Mouse (Mus musculus): ENCODE measurements at regions not wholly inside any gene's neighbourhood (a gene's known extent, or its start where the extent isn't known, plus 50 kb on each side); places are given as distances from the start of the nearest gene placed in this dataset.

GRCm38 (mm10) chr2:79087600-79088205 lies 167.5 kb upstream of the Itga4 start:
- DNase-seq: peak; percentile 11

GRCm38 (mm10) chr2:79090273-79090672 lies 165.0 kb upstream of the Itga4 start:
- DNase-seq: no peak

GRCm38 (mm10) chr2:79094298-79094697 lies 160.9 kb upstream of the Itga4 start:
- DNase-seq: no peak

DNA sequence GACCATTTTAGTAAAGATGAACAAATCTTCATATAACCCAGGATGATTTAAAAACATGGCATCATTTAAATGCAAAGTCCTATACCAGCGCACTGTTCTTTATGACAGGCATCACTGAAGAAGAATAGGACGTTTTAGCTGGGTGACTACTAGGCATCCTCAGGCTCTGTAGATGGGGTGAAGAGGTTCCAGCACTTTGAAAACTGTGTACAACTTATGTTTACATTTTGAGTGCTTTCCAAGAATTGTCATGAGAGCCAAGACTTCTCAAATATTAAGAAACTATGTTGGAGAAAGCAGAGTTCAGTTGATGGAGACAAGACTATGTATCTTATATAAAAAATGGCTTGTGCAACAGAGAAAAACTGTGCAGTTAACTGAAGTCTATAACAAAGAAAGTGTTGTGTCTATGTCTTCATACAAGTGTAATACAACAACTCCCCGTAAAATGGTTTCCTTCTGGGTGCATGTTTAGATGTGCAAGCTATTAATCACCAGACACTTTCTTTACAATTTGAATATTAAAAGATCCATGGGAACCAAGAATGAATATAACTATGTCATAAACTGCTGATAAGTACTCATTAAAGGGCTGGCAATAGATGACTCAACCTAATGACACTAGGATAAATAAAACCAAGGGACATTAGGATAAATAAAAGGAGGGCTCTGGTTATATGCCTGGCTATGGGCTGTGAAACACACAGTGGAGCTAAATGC lies 158.5 kb upstream of the Itga4 start:
- DNase-seq: no peak

GRCm38 (mm10) chr2:79099601-79100000 lies 155.6 kb upstream of the Itga4 start:
- no peak for DNase-seq

DNA sequence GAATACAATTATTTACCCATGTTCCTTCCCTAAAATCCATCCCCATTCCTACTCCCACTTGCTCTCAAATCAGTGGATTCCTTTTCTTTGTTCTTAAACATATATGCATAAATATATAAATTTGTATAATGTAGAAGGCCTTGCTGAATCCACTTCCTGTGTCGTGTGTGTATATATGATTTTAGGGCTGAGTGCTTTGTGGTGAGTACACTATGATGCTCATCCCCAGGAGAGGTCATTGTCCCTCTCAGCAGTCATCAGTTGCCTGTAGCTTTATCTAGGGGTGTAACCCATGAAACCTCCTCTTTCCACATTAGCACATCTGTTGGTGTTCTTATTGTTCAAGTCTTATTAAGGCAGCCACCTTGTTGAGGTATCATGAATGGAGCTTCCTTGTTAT lies 143.6 kb upstream of the Itga4 start:
- DNase-seq: no peak

DNA sequence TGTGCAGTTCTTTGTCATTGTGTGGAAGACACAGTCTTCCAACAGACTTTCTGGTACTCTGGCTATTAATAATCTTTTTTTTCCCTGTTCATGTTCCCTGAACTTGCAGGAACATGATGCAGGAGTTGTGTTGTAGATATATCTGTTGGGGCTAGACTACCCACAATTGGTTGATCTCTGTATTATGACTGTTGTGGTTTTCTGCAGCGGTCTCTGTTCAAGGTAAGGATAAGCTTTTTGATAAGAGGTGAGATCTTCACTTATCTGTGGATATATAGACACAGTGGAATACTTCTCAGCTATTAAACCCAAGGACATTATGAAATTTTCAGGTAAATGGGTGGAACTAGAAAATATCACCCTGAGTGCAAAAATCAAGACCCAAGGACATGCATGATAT lies 143.2 kb upstream of the Itga4 start:
- no peak for DNase-seq

GRCm38 (mm10) chr2:79120610-79121345 lies 134.4 kb upstream of the Itga4 start:
- no peak for DNase-seq

GRCm38 (mm10) chr2:79122530-79122929 lies 132.7 kb upstream of the Itga4 start:
- DNase-seq: no peak

- DNase-seq: no peak
Observed at GRCm38 (mm10) chr2:79124272-79124976, 130.8 kb upstream of the Itga4 start.

DNA sequence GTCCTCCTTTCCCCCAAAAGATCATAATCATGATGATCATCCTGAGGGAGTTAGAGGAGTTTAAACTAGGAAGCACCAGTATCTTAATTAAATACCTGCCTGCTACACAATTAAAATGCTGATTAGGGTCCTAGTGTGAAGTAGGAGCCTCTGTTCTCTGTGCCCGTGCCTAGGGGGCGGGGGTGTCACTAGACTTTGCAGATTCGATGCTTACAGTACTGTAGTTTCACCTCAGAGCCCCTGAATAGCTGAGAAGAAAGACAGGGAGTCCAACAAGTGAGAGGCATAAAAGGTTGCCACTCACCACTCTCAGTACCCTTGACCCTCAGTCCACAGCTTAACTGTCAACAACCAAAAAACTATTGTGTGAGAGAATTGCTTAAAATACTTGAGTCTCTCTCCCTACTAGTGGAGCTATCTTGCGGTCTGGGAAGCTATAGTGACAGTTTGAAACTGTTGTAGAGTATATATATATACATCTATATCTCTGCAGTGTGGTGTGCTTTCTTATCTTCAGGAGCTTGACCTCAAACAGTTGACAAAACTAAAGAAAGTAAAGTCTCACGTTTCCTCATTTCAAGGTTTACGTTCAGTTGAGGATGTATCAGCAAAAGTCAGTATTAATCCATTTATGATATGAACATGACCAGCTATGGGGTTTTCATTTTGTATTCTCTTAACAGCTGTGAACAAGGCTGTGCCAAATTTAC lies 128.9 kb upstream of the Itga4 start:
- no peak for DNase-seq

GRCm38 (mm10) chr2:79126996-79127741 lies 128.1 kb upstream of the Itga4 start:
- DNase-seq: no peak

DNA sequence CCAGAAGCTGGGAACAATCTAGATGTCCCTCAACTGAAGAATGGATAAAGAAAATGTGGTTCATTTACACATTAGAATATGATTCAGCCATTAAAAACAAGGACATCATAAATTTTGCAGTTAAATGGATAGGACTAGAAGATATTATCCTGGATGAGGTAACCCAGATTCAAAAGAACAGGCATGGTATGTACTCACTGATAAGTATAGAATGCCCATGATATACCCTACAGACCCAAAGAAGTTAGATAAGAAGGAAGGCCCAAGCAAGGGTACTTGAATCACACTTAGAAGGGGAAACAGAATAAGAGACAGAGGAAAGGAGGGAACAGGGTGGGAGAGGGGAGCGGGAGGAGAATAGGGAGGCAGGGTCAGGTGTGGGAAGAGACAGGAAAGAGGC lies 127.4 kb upstream of the Itga4 start:
- DNase-seq: no peak

- no peak for DNase-seq
Observed at GRCm38 (mm10) chr2:79130660-79131059, 124.6 kb upstream of the Itga4 start.

DNA sequence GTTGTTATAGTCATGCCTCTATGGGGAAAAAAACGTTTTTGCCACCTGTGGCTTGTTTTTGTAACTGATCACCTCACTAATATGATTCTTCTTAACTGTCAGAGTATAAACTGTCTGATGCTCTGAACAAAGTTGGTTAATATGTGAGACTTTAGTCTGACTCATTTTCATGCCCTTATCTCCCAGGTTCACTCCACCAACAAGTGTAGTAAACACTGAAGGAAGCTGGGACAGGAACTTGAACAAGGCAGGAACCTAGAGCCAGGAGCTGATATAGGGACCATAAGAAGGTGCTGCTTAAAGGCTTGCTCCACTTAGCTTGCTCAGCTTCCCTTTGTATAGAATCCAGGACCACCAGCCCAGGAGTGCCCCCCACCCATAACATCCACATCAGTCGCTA lies 124.0 kb upstream of the Itga4 start:
- no peak for DNase-seq

DNA sequence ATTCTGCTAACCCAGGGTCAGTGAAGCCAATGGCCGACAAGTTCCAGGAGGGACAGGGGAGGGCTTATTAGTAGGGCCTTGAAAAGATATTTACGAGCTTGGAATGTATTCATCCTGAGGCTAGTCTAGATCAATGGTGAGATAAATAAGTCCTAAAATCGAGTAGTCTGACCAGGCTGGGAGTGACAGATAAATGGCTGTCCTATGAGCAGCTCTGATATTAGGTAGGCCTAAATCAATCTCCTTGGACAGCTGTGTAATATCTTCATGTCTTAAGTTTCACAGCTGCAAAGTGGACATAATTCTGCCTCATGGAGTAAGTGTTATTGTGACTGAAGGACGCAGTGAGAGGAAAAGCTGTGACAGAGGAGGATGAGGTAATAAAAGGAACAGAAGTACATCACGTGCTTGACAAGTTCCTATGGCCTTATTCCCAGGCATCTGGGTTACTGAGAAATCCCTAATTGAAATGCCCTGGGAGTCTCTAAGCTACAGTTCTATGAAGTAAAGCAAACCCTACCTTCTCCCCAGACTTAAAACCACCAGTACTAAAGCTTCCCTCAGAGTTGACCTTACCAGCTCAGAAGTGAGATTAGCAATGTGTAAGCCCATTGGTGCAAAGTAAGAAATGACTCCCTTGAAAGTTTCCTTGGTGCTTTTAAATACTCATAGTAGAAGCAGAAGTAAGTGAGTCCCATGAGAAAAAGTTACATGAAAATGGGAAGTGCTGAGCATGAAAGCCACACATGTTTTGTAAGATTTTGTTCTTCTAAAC lies 123.3 kb upstream of the Itga4 start:
- no peak for DNase-seq

- no peak for DNase-seq
Observed at GRCm38 (mm10) chr2:79132518-79132845, 122.7 kb upstream of the Itga4 start.

DNA sequence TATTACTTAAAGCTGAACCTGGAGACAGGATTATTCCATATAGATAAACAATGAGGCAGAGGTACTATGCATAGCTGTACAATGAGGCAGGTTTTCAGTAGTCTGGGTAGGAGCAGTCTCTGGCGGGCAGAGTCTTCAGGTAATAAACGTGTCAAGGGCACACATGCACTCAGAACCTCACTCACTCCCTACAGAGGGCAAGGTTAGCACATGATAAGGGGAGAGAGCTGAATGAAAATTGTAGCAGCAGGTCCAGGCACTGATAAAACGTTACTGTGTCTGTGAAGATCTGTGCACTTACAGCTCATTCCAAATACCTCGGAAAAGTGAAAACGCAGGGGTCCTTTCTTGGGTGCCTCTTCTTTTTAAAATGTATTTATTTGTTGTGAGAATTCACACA lies 120.9 kb upstream of the Itga4 start:
- DNase-seq: no peak

GRCm38 (mm10) chr2:79135986-79136385 lies 119.2 kb upstream of the Itga4 start:
- no peak for DNase-seq

GRCm38 (mm10) chr2:79136619-79137458 lies 118.4 kb upstream of the Itga4 start:
- no peak for DNase-seq
